Mouse (Mus musculus): ENCODE data around the gene Stk24.

Gene Stk24

GRCm38 (mm10) chr14:121255469-121255868, 124.3 kb downstream of the Stk24 start:
- DNase-seq: no peak

GRCm38 (mm10) chr14:121254869-121255268, 124.9 kb downstream of the Stk24 start:
- DNase-seq: no peak

GRCm38 (mm10) chr14:121252542-121252941, 127.3 kb downstream of the Stk24 start:
- no peak for DNase-seq

GRCm38 (mm10) chr14:121251708-121252107, 128.1 kb downstream of the Stk24 start:
- DNase-seq: no peak

GRCm38 (mm10) chr14:121251099-121251498, 128.7 kb downstream of the Stk24 start:
- no peak for DNase-seq

GRCm38 (mm10) chr14:121248346-121248745, 131.5 kb downstream of the Stk24 start:
- no peak for DNase-seq

- DNase-seq: no peak
Measured at GRCm38 (mm10) chr14:121247287-121247686, 132.5 kb downstream of the Stk24 start.

GRCm38 (mm10) chr14:121246048-121246731, 133.6 kb downstream of the Stk24 start:
- no peak for DNase-seq

- no peak for DNase-seq
Measured at GRCm38 (mm10) chr14:121244104-121244503, 135.7 kb downstream of the Stk24 start.

- no peak for DNase-seq
Measured at GRCm38 (mm10) chr14:121239386-121239785, 140.4 kb downstream of the Stk24 start.

GRCm38 (mm10) chr14:121238727-121239126, 141.1 kb downstream of the Stk24 start:
- DNase-seq: no peak

- DNase-seq: no peak
Measured at GRCm38 (mm10) chr14:121236736-121237135, 143.1 kb downstream of the Stk24 start.

All from cerebellum, postnatal 36 days (tissue).